Mouse (Mus musculus) R1 (cell line): ENCODE results near the gene Aire.
A peak's percentile ranks its signal among the peaks of the same experiment; 100 is the strongest.

Experiments used
- DNase-seq: peaks from one replicate; pipeline ENCODE4 v3.0.0-alpha.2; 2018; ENCODE audit warnings: low read depth, low spot score

Aire gene

DNA sequence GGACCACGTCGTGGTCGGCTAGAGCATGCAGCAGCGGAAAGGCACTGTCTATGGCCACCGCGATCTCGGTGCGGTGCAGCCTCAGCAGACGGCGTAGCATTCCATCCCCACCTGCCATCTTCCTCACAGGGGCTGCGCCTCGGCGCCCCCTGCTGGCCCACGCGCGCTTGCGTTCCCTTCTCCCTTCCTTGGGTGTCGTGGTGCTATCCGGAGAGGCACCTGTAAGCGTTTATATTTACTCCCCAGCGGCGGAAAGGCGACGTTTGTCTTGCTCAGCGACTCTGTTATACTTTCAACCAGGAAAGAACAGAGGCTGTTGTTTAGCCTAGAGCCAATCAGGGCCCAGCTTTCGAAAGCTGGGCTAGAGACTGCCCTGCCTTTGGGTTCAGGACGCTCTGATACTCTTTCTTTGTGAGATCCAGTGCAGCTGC, at the start of gene Aire:
Gene Aire (minus strand): TSS at position 205 of the 431 bp plus-strand sequence.
- DNase-seq = peak; percentile 88

GRCm38 (mm10) chr10:78092725-78093029, 49.3 kb upstream of the Aire start:
- no peak for DNase-seq

GRCm38 (mm10) chr10:78091865-78092724, 48.7 kb upstream of the Aire start:
- no peak for DNase-seq

GRCm38 (mm10) chr10:78090706-78091491, 47.5 kb upstream of the Aire start:
- DNase-seq = no peak

DNA sequence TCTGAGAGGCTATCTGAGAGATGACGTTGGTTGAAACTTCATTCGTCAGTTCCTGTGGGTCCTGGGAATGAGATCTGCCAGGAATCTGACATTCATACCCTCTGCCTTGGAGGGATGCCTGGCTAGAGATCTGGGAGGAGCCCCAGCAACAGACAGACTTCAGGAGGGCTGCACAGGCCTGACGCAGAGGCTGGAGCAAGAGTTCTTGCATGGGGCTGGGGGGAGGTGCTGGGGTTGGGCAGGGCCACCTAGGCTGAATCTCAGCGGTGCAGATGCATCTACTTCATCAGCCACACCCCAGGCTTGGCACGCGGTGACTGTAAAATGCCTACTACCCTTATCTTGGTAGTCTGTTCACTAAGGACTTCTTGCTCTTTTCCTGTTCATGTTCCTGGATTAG, 46.8 kb upstream of the Aire start:
- DNase-seq = no peak

GRCm38 (mm10) chr10:78087101-78087511, 43.7 kb upstream of the Aire start:
- no peak for DNase-seq

- DNase-seq = no peak
Observed at GRCm38 (mm10) chr10:78086444-78087061, 43.1 kb upstream of the Aire start.

DNA sequence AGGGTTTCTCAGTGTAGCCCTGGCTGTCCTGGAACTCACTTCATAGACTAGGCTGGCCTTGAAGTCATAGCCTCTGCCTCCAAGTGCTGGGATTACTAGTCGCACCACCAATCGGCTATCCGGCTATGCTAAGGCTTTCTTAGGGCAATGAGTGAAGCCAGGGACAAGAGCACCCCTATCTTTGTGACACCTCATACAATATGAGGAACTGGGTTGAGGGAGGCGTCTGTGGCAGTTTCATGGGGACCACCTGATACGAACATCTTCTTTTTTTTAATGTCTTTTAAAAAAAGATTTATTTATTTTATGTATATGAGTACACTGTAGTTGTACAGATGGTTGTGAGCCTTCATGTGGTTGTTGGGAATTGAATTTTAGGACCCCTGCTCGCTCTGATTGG, 42.3 kb upstream of the Aire start:
- no peak for DNase-seq

GRCm38 (mm10) chr10:78084073-78084472, 40.7 kb upstream of the Aire start:
- no peak for DNase-seq

DNA sequence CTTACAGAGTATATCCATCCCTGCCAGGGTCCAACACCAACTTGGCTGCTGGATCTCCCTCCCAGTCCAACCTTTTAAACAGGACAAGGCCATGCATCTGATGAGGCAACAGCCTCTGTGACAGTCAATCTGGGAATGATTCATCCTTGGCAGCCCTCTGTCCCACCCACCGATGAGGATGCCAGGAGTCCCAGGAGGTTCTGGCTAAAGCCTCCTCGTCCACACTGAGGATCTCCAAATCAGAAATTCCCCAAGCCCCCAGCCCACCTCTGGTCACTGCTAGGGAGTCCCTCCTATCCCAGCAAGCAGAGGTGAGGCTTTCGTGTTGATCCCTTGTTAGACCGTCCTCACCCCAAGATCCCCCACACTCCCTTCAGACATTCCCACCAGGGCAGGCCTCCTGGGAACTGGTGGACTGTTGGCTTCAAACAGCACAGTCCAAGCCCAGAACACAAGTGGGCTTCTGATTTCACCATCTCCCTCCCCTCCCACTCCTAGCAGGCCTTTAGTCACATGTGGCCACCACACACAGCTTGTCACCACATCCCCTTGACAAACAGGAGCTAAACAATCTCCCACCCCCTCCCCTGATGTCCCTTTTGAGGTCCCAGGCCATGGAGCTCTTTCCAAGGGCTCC, 36.7 kb upstream of the Aire start:
- no peak for DNase-seq

- DNase-seq = no peak
Observed at GRCm38 (mm10) chr10:78078276-78078675, 34.9 kb upstream of the Aire start.

- no peak for DNase-seq
Observed at GRCm38 (mm10) chr10:78077862-78078261, 34.5 kb upstream of the Aire start.

DNA sequence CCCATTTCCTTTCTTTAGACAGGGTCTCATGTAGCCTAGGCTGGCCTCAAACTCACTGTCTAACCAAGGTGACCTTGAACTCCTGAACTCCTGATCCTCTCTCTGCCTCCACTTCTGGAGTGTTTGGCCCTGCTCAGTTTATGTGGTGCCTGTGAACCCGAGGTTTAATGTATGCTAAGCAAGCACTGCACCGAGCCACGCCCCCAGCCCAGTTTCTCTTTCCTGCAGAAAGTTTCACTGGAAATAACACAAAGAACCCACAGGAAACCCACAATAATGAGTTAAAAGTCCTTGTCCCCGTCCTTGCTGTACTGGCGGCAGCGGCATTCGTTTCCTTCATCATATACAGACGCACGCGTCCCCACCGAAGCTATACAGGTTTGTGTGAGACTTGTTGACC, 31.6 kb upstream of the Aire start:
- DNase-seq = peak; percentile 81

GRCm38 (mm10) chr10:78074151-78074550, 30.7 kb upstream of the Aire start:
- DNase-seq = no peak

DNA sequence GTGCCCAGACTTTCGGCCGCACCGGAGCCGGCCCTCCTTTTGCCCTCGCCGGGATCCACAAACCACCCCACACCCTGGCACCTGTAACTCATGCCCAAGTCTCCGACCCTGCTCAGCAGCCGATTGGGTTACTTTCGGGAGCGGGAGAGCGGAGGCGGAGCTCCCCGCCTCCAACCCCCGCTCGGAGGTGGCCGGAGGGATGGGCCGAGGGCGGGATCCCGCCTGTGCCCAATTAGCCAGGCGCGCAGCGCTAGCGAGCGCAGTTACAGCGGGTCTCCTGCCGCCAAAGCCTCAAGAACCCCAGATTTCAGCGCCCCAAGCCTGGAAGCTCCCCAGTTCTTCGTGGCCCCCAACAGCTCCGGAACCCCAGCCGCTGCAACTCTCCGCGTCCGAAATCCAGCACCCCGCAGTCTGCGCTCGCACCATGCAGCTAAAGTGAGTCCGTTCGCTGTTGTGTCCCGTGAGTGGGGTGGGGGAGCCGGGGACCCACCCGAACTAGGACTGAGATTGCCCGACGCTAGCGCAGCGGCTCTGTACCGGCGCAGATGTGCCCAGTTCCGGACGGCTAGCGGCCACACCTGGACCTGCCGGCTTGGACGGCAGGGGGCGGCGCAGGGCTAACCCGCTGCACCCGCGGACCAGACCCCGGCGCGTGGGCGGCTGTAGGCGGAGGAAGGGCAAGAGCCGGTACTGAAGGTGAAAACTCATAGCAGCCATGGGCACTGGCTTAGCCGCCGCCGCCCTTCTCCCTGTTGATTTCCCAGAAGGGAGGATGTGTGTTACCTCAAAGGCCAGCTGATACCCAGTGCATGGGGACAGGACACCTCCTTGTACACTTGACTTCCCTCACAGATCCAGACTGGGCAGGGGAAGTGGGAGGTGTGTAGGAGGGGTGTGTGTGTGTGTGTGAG, 25.9 kb upstream of the Aire start, which contains the start of gene Icosl:
Gene Icosl (plus strand): TSS at position 202 of the 911 bp plus-strand sequence.
- DNase-seq = peak; percentile 84

- peak; percentile 46 for DNase-seq
Observed at GRCm38 (mm10) chr10:78068541-78068940, 25.1 kb upstream of the Aire start.

DNA sequence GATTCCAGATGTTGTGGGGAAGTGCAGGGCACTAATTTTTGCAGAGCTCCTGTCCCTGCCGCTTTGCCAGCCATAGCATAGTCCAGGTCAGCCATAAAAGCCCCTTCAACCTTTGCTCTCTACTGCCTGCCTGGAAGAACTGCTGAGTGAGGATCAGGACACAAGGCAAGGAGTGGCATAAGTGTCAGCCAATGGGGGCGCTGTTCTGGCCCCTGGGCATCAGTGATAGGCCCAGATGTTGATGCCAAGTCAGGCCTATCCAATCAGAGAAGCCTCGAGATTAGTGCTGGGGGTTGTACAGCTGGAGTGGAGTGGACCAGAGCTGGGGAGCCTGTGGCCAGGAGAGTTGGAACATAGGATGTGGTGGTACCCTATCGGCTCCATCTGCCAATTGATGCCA, 23.8 kb upstream of the Aire start:
- peak; percentile 86 for DNase-seq

- no peak for DNase-seq
Observed at GRCm38 (mm10) chr10:78063122-78063521, 19.7 kb upstream of the Aire start.

GRCm38 (mm10) chr10:78057056-78057455, 13.6 kb upstream of the Aire start:
- DNase-seq = no peak

DNA sequence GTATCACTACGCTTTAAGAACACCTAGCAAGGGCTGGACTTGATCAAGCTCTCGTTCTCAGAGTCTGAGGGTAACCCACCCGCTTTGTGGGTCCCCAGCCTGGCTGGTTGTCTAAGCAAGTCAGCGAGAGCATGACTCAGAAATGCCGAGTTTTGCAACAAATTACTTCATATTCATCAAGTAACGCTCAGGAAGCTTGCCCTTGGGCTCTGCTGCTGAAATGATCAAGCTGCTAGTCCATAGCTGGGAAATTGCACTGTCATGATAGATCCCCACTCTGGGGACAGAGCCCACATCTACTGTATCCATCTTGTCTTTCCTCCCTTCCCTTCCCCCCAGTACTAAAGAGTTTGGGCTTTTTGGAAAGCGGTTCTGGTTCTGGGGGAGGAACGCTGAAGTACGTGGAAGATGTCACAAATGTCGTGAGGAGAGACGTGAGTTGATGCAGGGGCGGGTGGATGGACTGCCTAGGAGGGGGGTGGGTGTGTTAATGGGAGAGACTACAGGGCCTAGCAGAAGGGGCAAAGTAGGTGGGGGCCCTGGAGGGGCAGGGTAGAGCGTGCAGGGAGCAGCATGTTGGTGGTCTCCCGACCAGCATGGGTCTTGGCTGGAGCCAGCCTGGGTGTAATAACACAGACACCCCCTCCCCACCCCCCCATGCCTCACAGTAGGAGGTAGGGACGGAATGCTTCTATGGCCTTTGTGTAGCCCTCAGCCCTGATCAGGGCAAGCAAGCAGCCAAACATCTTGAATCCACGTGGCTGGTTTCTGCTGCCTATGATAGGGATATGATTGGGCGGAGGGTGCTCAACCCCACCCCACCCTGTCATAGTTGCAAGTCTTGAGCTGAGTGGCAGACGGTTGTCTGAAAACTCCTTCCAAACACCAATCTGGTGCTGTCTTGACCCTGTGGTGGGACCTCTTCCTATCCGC, 11.5 kb upstream of the Aire start:
- DNase-seq = peak; percentile 80
